Mouse (Mus musculus): ENCODE results near the gene Prkn. TPM values are rescaled to one million over a fixed set of nuclear protein-coding genes. Genes with fewer than 3 reads are reported as not detected.

The Prkn gene
- polyA plus RNA-seq, 1 experiment = 0.70 TPM

DNA sequence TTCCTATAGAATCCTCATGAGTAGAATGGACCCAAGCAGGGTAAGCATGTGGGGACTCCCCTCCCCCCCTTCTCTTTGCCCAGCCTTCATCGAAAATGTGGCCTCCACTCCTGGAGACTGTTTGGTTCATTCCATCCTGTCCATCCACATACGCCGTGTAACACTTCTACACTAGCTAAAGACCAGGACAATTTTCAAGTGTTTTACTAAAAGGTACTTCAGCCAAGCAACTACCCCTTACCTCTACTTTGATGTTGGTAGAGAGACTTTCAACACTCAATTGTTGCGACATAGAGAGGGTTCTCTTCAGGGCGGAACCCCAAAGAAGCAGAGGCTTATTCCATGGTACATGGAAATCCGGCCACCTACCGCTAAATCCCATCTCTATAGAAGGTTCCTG lies 823.3 kb downstream of the Prkn start:
- no peaks in the 10 kb centered on the region for H3K4me1 ChIP-seq (ENCODE audit: control insufficient read depth, insufficient read depth, low read length)
- H3K4me3 ChIP-seq (ENCODE audit: insufficient read depth, low read length) = no peak overlapping the region
- no peak for TF ChIP-seq CTCF (IDR thresholded peaks at IDR 0.05; ENCODE audit: borderline replicate concordance, insufficient read depth, low read length)
- no peak for TF ChIP-seq POLR2A (IDR thresholded peaks at IDR 0.05; ENCODE audit: low read depth, low read length)

GRCm38 (mm10) chr17:11664610-11665345 lies 824.6 kb downstream of the Prkn start:
- no peak overlapping the region for H3K27ac ChIP-seq (ENCODE audit: insufficient read depth, low read length)
- TF ChIP-seq CTCF (IDR thresholded peaks at IDR 0.05; ENCODE audit: borderline replicate concordance, insufficient read depth, low read length) = no peak
- TF ChIP-seq POLR2A (IDR thresholded peaks at IDR 0.05; ENCODE audit: low read depth, low read length) = no peak
- H3K4me1 ChIP-seq (ENCODE audit: control insufficient read depth, insufficient read depth, low read length) = no peaks in the 10 kb centered on the region
- H3K4me3 ChIP-seq (ENCODE audit: insufficient read depth, low read length) = no peak overlapping the region

More for the DNA sequence above, 823.3 kb downstream of the Prkn start:
- no peak overlapping the region for H3K27ac ChIP-seq (ENCODE audit: insufficient read depth, low read length)

DNA sequence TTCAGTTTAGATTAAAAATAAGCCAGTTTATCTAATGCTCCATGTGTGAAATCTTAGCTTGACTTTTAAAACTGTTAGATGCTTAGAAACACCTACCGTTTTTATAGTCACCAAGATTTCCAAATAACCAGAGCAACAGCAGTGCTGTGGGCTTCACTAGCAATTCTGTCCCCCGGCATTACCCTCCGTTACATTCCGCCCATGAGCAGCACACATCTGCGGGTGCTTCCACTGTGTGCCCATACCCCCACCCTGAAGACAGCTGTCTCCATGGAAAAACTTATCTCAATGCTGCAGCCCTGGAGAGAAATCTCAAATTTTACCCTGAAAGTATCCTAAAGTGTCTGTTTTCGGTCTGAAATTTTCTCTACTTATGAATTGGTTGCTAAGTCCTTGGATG lies 839.5 kb downstream of the Prkn start:
- Histone ChIP-seq H3K4me3 (ENCODE audit: insufficient read depth, low read length) (no peak overlapping the region), H3K27ac (ENCODE audit: insufficient read depth, low read length) (no peak overlapping the region), H3K4me1 (ENCODE audit: control insufficient read depth, insufficient read depth, low read length) (0 out of 2 replicates have a peak, but pooled peaks cover 2% of the 10 kb centered on the region)
- TF ChIP-seq CTCF (IDR thresholded peaks at IDR 0.05; ENCODE audit: borderline replicate concordance, insufficient read depth, low read length) (no peak), POLR2A (IDR thresholded peaks at IDR 0.05; ENCODE audit: low read depth, low read length) (no peak)

- no peak for TF ChIP-seq CTCF (IDR thresholded peaks at IDR 0.05; ENCODE audit: borderline replicate concordance, insufficient read depth, low read length)
- no peak for TF ChIP-seq POLR2A (IDR thresholded peaks at IDR 0.05; ENCODE audit: low read depth, low read length)
- H3K4me1 ChIP-seq (ENCODE audit: control insufficient read depth, insufficient read depth, low read length) = 0 out of 2 replicates have a peak, but pooled peaks cover 2% of the 10 kb centered on the region
Measured at GRCm38 (mm10) chr17:11680456-11680855, 840.3 kb downstream of the Prkn start.

DNA sequence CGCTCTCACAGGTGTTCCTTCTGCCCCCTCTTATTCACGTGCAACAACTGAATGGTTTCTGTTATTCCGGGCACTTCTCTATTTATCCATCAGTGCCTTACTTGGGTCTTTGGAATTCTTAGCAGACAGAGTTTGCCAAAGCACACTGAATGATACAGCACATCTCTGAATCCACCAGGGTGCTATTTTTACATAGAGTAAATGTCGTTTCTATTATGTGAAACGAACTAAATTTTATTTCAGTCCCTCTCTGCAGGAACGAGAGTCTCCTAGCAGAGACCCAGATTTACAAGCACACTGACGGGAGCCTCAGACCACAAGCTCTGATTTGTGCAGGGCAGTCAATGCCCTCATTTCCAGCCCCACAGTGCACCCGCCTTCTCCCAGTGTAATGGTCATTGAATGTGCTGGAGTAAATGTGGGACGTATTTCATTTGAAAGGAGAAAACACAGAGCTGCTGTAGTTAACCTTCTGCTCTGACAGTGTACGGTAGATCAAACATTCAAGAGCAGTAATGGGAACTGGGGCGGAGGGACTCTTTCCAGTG lies 841.7 kb downstream of the Prkn start:
- TF ChIP-seq CTCF (IDR thresholded peaks at IDR 0.05; ENCODE audit: borderline replicate concordance, insufficient read depth, low read length) (no peak), POLR2A (IDR thresholded peaks at IDR 0.05; ENCODE audit: low read depth, low read length) (no peak)
- 0 out of 2 replicates have a peak, but pooled peaks cover 2% of the 10 kb centered on the region for H3K4me1 ChIP-seq (ENCODE audit: control insufficient read depth, insufficient read depth, low read length)
- no peak overlapping the region for H3K27ac ChIP-seq (ENCODE audit: insufficient read depth, low read length)
- H3K4me3 ChIP-seq (ENCODE audit: insufficient read depth, low read length) = no peak overlapping the region

More at GRCm38 (mm10) chr17:11680456-11680855, 840.3 kb downstream of the Prkn start:
- H3K4me3 ChIP-seq (ENCODE audit: insufficient read depth, low read length) = no peak overlapping the region
- H3K27ac ChIP-seq (ENCODE audit: insufficient read depth, low read length) = no peak overlapping the region

DNA sequence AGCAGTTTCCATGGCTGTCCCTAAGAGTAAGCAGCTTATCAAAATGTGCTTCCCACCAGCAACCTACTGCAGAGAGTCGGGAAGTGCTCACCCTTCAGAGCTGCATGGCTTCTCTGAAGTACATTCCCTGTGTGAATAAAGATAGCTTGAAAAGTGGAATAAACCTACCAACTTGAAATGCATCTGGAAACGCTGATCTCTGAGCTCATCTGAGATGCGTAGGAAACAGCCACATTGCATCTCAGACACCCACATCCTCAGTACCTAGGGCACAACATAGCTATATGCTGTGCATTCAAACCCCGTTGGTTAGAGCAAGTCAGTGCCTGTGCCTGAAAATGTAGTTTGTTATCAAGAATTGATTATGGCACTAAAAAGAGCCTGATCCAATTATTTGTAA lies 864.8 kb downstream of the Prkn start:
- TF ChIP-seq CTCF (IDR thresholded peaks at IDR 0.05; ENCODE audit: borderline replicate concordance, insufficient read depth, low read length) (no peak), POLR2A (IDR thresholded peaks at IDR 0.05; ENCODE audit: low read depth, low read length) (no peak)
- no peak overlapping the region for H3K27ac ChIP-seq (ENCODE audit: insufficient read depth, low read length)
- H3K4me3 ChIP-seq (ENCODE audit: insufficient read depth, low read length) = no peak overlapping the region
- H3K4me1 ChIP-seq (ENCODE audit: control insufficient read depth, insufficient read depth, low read length) = no peaks in the 10 kb centered on the region

DNA sequence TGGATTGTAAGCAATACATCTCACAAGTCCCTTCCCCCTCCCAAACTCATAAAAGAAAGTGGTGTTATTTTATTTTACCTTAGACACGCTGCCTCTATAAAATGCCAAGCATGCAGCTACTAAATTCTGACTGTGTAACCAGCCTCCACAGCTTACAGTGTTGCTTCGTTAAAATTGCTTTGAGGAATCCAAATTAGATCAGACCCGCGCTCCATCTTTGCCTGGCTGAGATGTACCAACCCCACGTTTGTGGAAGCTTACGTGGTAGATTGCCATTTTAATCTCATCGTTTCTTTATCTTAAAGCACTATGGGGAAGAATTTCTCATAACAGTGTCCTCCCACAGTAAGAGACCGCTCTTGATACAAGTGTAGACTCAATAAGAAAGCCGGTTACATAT lies 865.6 kb downstream of the Prkn start:
- no peak for TF ChIP-seq CTCF (IDR thresholded peaks at IDR 0.05; ENCODE audit: borderline replicate concordance, insufficient read depth, low read length)
- no peak for TF ChIP-seq POLR2A (IDR thresholded peaks at IDR 0.05; ENCODE audit: low read depth, low read length)
- Histone ChIP-seq H3K4me1 (ENCODE audit: control insufficient read depth, insufficient read depth, low read length) (no peaks in the 10 kb centered on the region), H3K27ac (ENCODE audit: insufficient read depth, low read length) (no peak overlapping the region), H3K4me3 (ENCODE audit: insufficient read depth, low read length) (no peak overlapping the region)

- TF ChIP-seq POLR2A (IDR thresholded peaks at IDR 0.05; ENCODE audit: low read depth, low read length) (no peak), CTCF (IDR thresholded peaks at IDR 0.05; ENCODE audit: borderline replicate concordance, insufficient read depth, low read length) (no peak)
- H3K4me3 ChIP-seq (ENCODE audit: insufficient read depth, low read length) = no peak overlapping the region
- no peak overlapping the region for H3K27ac ChIP-seq (ENCODE audit: insufficient read depth, low read length)
- H3K4me1 ChIP-seq (ENCODE audit: control insufficient read depth, insufficient read depth, low read length) = no peaks in the 10 kb centered on the region
Measured at GRCm38 (mm10) chr17:11712066-11712465, 871.9 kb downstream of the Prkn start.

DNA sequence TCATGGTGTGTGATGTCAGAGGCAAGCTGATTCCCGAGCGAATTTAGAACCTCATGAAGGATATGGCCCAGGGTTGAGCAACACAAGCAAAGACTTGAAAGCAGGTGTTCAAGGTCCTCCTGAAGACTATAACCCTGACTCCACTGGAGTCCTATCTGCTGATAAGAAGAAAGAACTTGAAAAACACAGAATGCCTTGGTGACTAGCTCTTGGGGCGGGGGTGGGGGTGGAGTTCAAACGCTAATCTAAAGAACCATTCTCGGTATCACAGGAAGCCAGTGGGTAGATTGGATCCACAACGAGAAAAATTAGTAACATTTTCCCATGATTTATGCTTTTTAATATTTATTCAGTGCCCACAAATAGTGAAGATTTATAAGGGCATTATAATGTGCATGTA lies 879.6 kb downstream of the Prkn start:
- TF ChIP-seq POLR2A (IDR thresholded peaks at IDR 0.05; ENCODE audit: low read depth, low read length) = no peak
- no peak for TF ChIP-seq CTCF (IDR thresholded peaks at IDR 0.05; ENCODE audit: borderline replicate concordance, insufficient read depth, low read length)
- Histone ChIP-seq H3K27ac (ENCODE audit: insufficient read depth, low read length) (no peak overlapping the region), H3K4me1 (ENCODE audit: control insufficient read depth, insufficient read depth, low read length) (no peaks in the 10 kb centered on the region), H3K4me3 (ENCODE audit: insufficient read depth, low read length) (no peak overlapping the region)

GRCm38 (mm10) chr17:11721906-11722305 lies 881.7 kb downstream of the Prkn start:
- TF ChIP-seq CTCF (IDR thresholded peaks at IDR 0.05; ENCODE audit: borderline replicate concordance, insufficient read depth, low read length) = no peak
- Histone ChIP-seq H3K27ac (ENCODE audit: insufficient read depth, low read length) (no peak overlapping the region), H3K4me1 (ENCODE audit: control insufficient read depth, insufficient read depth, low read length) (no peaks in the 10 kb centered on the region), H3K4me3 (ENCODE audit: insufficient read depth, low read length) (no peak overlapping the region)
